Mouse (Mus musculus) limb, embryonic 10.5 days (tissue): ENCODE results near the gene Igsf8. TPM values are rescaled to one million over a fixed set of nuclear protein-coding genes. Genes with fewer than 3 reads are reported as not detected.
A peak's percentile ranks its signal among the peaks of the same experiment; 100 is the strongest.

Experiments used
- DNase-seq: peaks from one replicate; pipeline ENCODE4 v3.0.0-alpha.2; 2017; ENCODE audit warnings: low spot score
- H3K27ac ChIP-seq: fragments of 300-500 bp; sonication (generic); 2 replicates; pipeline ENCODE4 v1.5.1; 2016; ENCODE audit warnings: mild to moderate bottlenecking
- H3K27me3 ChIP-seq: fragments of 300-500 bp; sonication (generic); 2 replicates; pipeline ENCODE4 v1.6.1; 2016; ENCODE audit warnings: low read depth, mild to moderate bottlenecking; ENCODE audit not compliant: poor library complexity, severe bottlenecking
- H3K36me3 ChIP-seq: fragments of 300-500 bp; sonication (generic); 2 replicates; pipeline ENCODE4 v1.6.1; 2016; ENCODE audit warnings: mild to moderate bottlenecking, moderate library complexity
- H3K4me1 ChIP-seq: fragments of 300-500 bp; sonication (generic); 2 replicates; pipeline ENCODE4 v1.6.1; 2016
- H3K4me3 ChIP-seq: fragments of 300-500 bp; sonication (generic); 2 replicates; pipeline ENCODE4 v1.5.1; 2016; ENCODE audit warnings: mild to moderate bottlenecking, moderate library complexity
- H3K9me3 ChIP-seq: fragments of 300-500 bp; sonication (generic); replicated peaks from 2 replicates; pipeline ENCODE4 v1.6.1; 2016; ENCODE audit warnings: mild to moderate bottlenecking
- WGBS: fragments of 180-500 bp; shearing (Covaris S2); methylation state at CpG from one replicate; pipeline ENCODE4 v1.1.7; 2016; 5-methylcytosine and 5-hydroxymethylcytosine counted together
- polyA plus RNA-seq: library from polyadenylated mRNA; unstranded; fragments of >200 nt; fragmentation: Nextera tagmentation; extraction: Ambion mirVana; gene quantifications from 2 replicates; pipeline ENCODE4 v1.2.1, GENCODE M21; 2016

Gene Igsf8
- polyA plus RNA-seq, 1 experiment from 2014 or later = 40.8 TPM

DNA sequence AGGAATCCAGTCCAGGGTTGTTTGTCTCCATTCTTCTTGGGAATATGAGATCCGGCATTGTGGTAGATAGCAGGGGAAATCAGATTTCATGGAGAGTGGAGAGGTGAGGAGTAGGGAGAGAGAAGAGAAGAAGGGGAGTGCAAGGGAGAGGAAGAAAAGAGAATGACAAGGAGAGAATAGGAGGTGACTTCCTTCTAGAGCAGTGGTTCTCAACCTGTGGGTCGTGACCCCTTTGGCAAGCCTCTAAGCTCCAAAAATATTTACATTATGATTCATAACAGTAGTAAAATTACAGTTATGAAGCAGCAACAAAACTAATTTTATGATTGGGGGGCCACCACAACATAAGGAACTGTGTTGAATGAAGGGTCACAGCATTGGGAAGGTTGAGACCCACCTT is 71.5 kb downstream of the Igsf8 start:
- Histone ChIP-seq H3K27ac (no peak overlapping the region), H3K4me3 (no peak overlapping the region), H3K36me3 (no peaks in the 10 kb centered on the region), H3K27me3 (peaks cover 82% of the 10 kb centered on the region), H3K4me1 (no peaks in the 10 kb centered on the region), H3K9me3 (no peaks in the 10 kb centered on the region)
- DNase-seq = no peak
- WGBS = 87% methylated on average over 2 of the region's 2 CpGs

DNA sequence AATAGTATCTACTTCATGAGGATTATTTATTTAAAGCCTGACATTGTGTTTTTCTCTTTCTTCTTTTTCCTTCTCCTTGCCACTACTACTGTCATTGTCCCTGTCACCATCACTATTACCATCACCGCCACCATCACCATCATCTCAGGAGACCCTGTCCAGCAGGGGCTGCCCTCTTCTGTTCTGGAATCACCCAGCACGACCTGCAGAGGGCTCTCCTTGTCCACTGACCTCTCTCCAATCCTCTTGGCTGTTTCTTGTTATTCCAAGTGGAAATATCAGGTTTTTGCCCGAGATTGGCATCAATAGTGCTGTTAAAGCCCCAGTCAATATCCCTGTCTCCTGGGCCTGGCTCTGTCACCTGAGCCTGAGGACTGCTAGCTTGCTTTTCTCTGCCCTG is 72.1 kb downstream of the Igsf8 start:
- H3K4me3 ChIP-seq = no peak overlapping the region
- no peak overlapping the region for H3K27ac ChIP-seq
- H3K36me3 ChIP-seq = no peaks in the 10 kb centered on the region
- peaks cover 82% of the 10 kb centered on the region for H3K27me3 ChIP-seq
- peak; percentile 26 for DNase-seq
- H3K4me1 ChIP-seq = no peaks in the 10 kb centered on the region
- 23% methylated on average over 3 of the region's 3 CpGs for whole genome bisulfite sequencing
- H3K9me3 ChIP-seq = no peaks in the 10 kb centered on the region

DNA sequence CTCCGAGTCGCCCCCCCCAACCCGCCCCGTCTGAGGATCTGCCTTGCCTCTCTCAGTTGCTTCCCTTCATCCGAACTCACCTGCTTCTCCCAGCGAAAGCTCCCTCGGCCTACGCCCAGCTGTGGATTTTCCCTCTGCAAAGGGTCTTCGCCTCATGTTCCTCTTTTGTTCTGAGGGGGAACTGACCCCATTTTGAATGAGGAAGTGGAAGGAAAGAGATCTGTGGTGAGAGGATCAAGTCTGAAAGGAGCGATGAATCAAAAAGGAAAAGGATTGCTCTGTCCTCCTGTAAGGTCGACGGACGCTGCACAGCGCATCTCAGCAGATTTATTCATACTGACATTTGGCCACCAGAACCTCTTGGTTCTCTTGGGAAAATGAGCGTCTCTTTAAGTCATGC is 74.4 kb downstream of the Igsf8 start:
- H3K27me3 ChIP-seq = peaks cover 82% of the 10 kb centered on the region
- no peaks in the 10 kb centered on the region for H3K9me3 ChIP-seq
- DNase-seq = no peak
- no peak overlapping the region for H3K4me3 ChIP-seq
- WGBS = 77% methylated on average over 15 of the region's 15 CpGs
- H3K36me3 ChIP-seq = no peaks in the 10 kb centered on the region
- H3K27ac ChIP-seq = no peak overlapping the region
- peaks cover 4% of the 10 kb centered on the region for H3K4me1 ChIP-seq

DNA sequence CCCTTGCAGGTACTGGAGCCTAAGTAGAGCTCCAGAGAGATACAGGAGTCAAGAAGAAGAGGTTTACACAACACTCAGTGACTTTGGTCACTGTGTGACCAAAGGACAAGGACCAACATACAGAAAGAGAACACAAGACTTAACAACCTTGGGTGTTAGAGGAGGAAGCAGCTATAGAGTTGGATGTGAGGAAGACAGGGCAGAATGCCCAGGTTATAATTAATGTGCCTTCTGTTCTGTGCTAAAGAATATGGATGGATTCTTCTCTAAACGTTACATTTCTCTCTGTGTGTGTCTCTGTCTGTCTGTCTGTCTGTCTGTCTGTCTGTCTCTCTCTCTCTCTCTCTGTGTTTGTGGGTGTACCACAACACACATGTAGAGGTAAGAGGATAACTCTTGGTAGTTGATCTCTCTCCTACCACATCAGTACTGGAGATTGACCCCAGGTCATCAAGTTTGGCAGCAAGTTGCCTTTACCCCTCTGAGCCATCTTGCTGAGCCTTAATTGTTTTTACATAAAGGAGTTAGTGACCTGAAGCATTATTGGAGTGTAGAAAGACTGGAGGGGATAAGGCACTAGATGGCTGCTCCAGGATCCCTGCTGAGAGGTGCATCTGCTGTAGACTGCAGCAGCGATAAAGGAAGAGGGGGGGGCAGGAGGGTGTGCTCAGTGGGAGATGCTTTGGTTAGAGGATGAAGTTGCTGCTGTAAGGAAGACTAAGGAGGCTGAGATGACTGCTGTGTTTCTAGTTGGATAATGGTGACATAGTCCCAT is 76.2 kb downstream of the Igsf8 start:
- Histone ChIP-seq H3K4me1 (peaks cover 9% of the 10 kb centered on the region), H3K27me3 (peaks cover 90% of the 10 kb centered on the region), H3K27ac (no peak overlapping the region), H3K4me3 (no peak overlapping the region), H3K9me3 (no peaks in the 10 kb centered on the region), H3K36me3 (no peaks in the 10 kb centered on the region)
- 35% methylated on average over 2 of the region's 2 CpGs for WGBS
- DNase-seq = no peak

DNA sequence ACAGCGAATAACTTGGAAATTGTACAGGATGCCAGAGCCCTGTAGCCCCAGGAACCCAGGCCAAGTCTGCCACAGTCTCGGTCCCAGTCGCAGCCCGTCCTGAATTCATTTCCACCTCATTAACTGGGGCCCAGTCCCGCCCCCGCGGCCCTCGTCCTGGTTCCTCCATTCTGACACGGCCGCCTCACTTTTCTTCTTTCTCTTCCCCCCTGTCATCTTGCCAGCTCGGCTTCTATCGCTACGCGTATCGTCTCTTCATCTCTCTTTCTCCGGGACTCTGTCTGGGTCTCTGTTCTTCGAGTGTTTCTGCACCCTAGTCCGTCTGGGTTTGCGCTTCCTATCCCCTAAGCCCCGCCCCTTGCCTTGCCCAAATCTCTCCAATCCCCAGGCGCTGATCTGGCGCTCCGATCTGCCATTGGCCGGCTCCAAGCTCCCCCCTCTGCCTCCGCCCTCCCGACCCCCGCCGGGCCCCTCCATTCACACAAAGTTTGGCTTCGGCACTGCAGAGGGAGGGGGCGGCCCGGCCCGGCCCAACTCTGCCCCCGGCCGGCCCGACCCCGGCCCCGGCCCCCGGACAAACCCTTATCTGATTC is 79.4 kb downstream of the Igsf8 start, which contains the start of gene Kcnj10:
Kcnj10 (plus strand) TSS at position 482 of the 593 bp plus-strand sequence.
- 1% methylated on average over 38 of the region's 38 CpGs for WGBS
- Histone ChIP-seq H3K9me3 (no peaks in the 10 kb centered on the region), H3K27ac (no peak within 1 kb of the TSS), H3K36me3 (no peaks in the 10 kb centered on the region), H3K4me1 (peaks cover 9% of the 10 kb centered on the region), H3K4me3 (peak within 1 kb of the TSS; percentile 50), H3K27me3 (peaks cover 71% of the 10 kb centered on the region)
- peak; percentile 79 for DNase-seq

DNA sequence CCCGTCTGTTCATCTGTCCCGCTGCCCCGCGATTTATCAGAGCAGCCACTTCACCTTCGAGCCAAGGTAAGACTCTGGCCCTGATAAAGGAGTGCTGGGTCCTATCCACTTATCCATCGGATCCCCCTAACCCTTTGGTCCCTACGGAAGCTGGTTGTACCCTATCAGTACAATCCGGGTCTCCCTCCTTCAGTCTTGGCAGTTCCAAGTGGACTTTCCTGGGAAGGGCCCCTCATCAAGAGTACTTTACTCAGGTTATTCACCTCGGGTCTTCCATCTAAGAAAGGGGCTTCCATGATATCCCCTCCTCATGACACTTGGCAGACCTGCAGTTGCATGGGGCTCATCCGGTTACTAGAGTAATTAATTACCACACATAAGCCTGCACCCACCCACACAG is 79.9 kb downstream of the Igsf8 start:
- H3K9me3 ChIP-seq = no peaks in the 10 kb centered on the region
- no peaks in the 10 kb centered on the region for H3K36me3 ChIP-seq
- peaks cover 9% of the 10 kb centered on the region for H3K4me1 ChIP-seq
- no peak overlapping the region for H3K27ac ChIP-seq
- peak overlapping the region; percentile 50 for H3K4me3 ChIP-seq
- H3K27me3 ChIP-seq = peaks cover 71% of the 10 kb centered on the region
- WGBS = 22% methylated on average over 10 of the region's 10 CpGs
- DNase-seq = no peak

DNA sequence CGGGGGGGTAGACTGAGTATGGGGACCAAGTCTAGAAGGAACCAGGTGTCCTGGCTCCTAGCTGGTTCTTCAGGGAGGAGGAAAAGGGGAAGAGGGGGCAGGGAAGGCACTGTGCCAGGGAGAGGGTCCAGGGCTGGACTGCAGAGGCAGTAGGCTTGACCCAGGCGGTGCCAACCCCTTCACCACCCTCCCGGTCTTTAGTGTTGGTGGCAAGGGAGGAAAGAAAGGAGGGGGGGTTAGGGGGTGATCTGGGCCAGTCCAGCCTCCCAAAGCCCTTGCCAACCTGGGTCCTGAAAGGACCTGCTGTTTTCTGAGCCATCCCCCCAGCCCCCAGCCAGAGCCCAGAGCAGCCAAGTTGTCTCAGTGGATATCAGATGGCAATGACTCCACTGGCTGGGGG is 81.3 kb downstream of the Igsf8 start:
- H3K4me3 ChIP-seq = no peak overlapping the region
- H3K27ac ChIP-seq = no peak overlapping the region
- H3K4me1 ChIP-seq = peaks cover 9% of the 10 kb centered on the region
- no peaks in the 10 kb centered on the region for H3K9me3 ChIP-seq
- no peaks in the 10 kb centered on the region for H3K36me3 ChIP-seq
- 90% methylated on average over 3 of the region's 3 CpGs for WGBS
- H3K27me3 ChIP-seq = peaks cover 65% of the 10 kb centered on the region
- DNase-seq = no peak

DNA sequence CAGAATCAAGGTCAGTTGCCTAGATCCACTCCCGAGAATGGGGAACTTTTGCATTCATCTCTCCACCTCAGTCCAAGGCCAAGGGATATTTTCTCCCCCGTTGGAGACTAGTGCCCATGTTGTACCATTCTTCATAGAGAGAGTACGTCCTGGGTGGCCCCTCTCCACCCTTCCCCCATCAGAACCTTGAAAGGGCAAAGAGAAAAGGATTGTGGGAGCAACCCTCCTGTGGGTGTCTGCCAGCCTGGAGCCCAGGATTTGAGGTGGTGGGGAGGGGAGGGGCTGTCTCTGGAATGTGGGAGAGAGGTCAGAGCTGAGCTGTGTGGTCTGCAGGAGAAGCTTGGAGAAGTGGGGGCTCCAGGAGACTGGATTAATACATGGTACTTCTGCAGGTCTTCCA is 82.5 kb downstream of the Igsf8 start:
- Histone ChIP-seq H3K27ac (no peak overlapping the region), H3K36me3 (no peaks in the 10 kb centered on the region), H3K27me3 (peaks cover 56% of the 10 kb centered on the region), H3K9me3 (no peaks in the 10 kb centered on the region), H3K4me1 (peaks cover 9% of the 10 kb centered on the region), H3K4me3 (no peak overlapping the region)
- whole genome bisulfite sequencing = 64% methylated on average over 3 of the region's 3 CpGs
- DNase-seq = no peak

DNA sequence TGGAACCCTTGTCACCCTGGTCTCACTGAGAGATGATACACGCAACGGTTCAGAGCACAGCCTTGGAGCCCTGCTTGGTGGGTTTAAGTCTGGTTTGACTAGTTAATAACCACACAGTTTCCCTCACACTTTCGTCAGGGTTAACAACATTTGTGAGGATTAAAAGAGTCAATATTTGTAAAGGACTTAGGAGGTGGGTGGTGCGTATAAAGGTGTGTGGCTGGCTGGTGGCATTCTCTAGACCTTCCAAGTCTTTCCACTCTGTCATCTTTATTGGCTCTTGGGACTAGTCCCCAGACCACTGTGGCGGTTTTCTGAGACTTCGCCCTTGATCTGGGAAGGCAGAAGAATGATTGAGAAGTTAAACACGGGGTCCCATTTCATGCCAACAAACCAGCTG is 83.4 kb downstream of the Igsf8 start:
- DNase-seq = no peak
- no peaks in the 10 kb centered on the region for H3K9me3 ChIP-seq
- 86% methylated on average over 7 of the region's 7 CpGs for WGBS
- H3K27ac ChIP-seq = no peak overlapping the region
- H3K36me3 ChIP-seq = no peaks in the 10 kb centered on the region
- peaks cover 56% of the 10 kb centered on the region for H3K27me3 ChIP-seq
- H3K4me3 ChIP-seq = no peak overlapping the region
- H3K4me1 ChIP-seq = peaks cover 13% of the 10 kb centered on the region

DNA sequence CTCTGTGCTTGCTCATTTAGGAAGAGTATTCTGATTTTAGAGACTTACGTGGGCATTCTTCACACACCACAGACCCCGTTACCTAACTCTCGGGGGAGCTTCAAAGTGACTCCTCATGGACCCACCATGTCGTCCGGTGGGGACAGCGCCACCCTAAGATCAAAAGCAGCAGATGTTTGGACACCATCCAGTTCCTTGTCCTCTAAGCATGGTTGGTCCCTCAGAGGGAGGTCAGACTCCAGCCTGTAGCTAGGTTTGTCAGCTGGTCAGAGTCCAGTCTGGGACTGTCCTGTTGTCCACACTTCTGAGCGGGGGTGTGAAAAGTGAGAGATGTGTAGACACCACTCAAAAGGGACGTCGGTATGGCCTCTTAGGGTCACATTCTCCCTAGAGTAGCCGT is 85.3 kb downstream of the Igsf8 start:
- no peaks in the 10 kb centered on the region for H3K9me3 ChIP-seq
- WGBS = 85% methylated on average over 10 of the region's 10 CpGs
- no peaks in the 10 kb centered on the region for H3K36me3 ChIP-seq
- H3K27ac ChIP-seq = no peak overlapping the region
- peaks cover 14% of the 10 kb centered on the region for H3K4me1 ChIP-seq
- peaks cover 56% of the 10 kb centered on the region for H3K27me3 ChIP-seq
- no peak for DNase-seq
- no peak overlapping the region for H3K4me3 ChIP-seq

DNA sequence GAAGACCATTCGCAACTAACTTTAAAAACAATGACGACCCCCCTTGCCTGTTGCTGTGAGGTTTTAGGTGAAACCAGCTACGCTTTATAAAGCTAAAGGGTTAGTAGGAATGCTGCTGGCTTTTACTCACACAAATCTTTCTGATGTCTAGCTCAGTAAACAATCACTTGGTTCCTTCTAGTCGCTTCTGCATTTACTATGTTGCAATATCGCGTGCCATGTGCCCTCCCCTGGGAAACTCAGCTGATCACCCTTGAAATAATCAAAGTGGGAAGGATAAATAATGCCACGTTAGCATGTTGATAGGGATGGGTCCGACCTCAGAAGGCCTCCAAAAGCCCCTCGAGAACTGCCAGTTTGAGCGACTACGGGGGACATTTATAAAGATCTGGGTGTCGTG is 85.9 kb downstream of the Igsf8 start:
- Histone ChIP-seq H3K4me3 (no peak overlapping the region), H3K27ac (no peak overlapping the region), H3K36me3 (no peaks in the 10 kb centered on the region), H3K4me1 (peaks cover 14% of the 10 kb centered on the region), H3K27me3 (peaks cover 54% of the 10 kb centered on the region), H3K9me3 (no peaks in the 10 kb centered on the region)
- DNase-seq = no peak
- 92% methylated on average over 12 of the region's 12 CpGs for WGBS

DNA sequence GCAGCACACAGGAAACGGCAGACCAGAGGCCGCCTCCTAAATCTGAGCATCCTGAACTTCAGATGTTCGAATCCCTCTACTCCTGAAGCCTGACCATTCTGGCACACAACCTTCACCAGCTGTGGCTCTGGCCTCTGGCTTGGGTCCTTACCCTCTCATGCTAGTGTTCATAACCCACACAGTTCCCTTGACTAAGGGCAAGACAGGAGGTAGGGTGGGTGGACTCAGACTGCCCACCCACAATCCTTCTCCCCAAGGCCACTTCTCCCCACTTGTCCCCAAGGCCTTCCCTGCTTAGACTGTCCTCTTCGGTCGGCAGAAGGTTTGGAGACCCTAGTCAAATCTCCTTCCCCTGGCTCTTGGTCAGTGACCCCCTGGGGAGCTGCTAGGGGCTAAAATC is 88.1 kb downstream of the Igsf8 start:
- peaks cover 14% of the 10 kb centered on the region for H3K4me1 ChIP-seq
- no peak overlapping the region for H3K4me3 ChIP-seq
- H3K36me3 ChIP-seq = no peaks in the 10 kb centered on the region
- DNase-seq = no peak
- H3K9me3 ChIP-seq = no peaks in the 10 kb centered on the region
- H3K27me3 ChIP-seq = peaks cover 49% of the 10 kb centered on the region
- peak overlapping the region; percentile 67; the same call in 1 of the 2 replicates for H3K27ac ChIP-seq
- WGBS = 59% methylated on average over 5 of the region's 5 CpGs

DNA sequence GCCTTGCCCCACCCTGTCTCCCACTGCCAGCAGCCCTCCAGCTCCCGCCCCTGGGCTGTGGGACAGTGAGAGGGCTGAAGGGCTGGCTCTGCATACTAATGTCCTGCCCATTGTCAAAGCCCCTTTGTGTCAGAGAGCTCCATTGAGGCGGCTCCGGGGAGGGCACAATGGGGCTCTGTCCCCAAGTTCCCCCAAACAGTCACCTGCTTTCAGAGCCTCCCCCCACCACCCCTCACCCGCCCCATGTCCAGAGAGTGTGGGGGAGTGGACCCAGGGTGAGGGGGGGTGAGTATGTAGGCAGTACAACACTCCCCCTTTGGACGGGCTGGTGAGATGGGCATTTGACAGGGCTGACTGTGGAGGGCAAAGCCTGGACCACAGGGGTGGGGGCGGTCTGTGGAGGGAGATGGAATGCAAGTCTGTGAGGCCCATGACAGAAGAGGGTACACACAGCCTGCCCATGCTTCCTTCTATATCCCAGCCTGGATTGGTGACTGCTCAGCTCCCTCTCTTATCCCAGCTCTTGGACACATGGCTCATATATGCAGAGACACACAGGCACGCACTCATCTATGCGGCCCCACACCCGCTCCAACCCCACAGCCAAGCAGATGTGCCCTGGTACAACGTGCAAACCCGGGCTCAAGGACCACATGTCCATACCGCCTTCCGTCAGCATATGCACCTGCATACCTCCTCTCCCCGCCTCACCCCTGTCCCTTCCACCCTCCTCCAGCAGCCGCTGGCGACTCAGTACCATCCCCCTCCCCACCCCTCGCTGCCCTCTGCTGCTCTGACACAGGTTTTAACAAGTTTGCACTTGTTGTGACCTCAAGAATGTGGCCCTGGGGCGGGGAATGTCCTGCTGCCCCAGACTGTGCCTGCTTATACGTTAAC is 88.7 kb downstream of the Igsf8 start:
- H3K4me1 ChIP-seq = peaks cover 14% of the 10 kb centered on the region
- peak; percentile 65 for DNase-seq
- H3K36me3 ChIP-seq = no peaks in the 10 kb centered on the region
- H3K27ac ChIP-seq = peak overlapping the region; percentile 67; the same call in 1 of the 2 replicates
- no peak overlapping the region for H3K4me3 ChIP-seq
- H3K9me3 ChIP-seq = no peaks in the 10 kb centered on the region
- H3K27me3 ChIP-seq = peaks cover 55% of the 10 kb centered on the region
- WGBS = 19% methylated on average over 19 of the region's 19 CpGs
